Mouse (Mus musculus): ENCODE results near the gene Gdi2. TPM values are rescaled to one million over a fixed set of nuclear protein-coding genes. Genes with fewer than 3 reads are reported as not detected.

The Gdi2 gene
- total and polyA plus RNA-seq, 2 experiments from 2014 or later, result 300 to 376 TPM

DNA sequence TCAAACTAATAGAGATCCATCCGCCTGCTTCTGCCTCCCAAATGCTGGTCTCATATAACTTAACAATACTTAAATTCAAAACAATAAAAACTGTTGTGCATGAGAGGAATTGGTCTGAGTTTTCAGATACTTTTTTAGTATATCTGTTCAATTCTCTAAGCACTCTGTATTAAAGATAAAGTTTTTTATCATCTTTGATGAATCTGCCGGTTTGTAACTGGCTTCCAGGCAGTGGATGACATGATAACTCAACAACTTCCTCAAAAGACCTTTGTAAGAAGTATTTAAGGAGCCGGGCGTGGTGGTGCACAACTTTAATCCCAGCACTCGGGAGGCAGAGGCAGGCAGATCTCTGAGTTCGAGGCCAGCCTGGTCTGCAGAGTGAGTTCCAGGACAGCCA lies 58.4 kb downstream of the Gdi2 start:
- Histone ChIP-seq H3K4me3 (ENCODE audit: low read depth, low read length) (no peak overlapping the region), H3K9ac (no peak overlapping the region), H3K36me3 (ENCODE audit: insufficient read depth) (peaks cover 18% of the 10 kb centered on the region), H3K9me3 (ENCODE audit: low read length) (no peaks in the 10 kb centered on the region), H3K27ac (ENCODE audit: low read depth, low read length) (no peak overlapping the region), H3K27me3 (ENCODE audit: insufficient read depth, low read length) (no peaks in the 10 kb centered on the region), H3K4me2 (ENCODE audit: low read depth) (no peak overlapping the region), H3K4me1 (ENCODE audit: insufficient read depth) (no peaks in the 10 kb centered on the region)
- WGBS, result 96% methylated on average over 6 of the region's 6 CpGs
- DNase-seq (no peak), ATAC-seq (no peak)
- no peak for TF ChIP-seq CTCF (IDR thresholded peaks at IDR 0.05; ENCODE audit: low read depth)

DNA sequence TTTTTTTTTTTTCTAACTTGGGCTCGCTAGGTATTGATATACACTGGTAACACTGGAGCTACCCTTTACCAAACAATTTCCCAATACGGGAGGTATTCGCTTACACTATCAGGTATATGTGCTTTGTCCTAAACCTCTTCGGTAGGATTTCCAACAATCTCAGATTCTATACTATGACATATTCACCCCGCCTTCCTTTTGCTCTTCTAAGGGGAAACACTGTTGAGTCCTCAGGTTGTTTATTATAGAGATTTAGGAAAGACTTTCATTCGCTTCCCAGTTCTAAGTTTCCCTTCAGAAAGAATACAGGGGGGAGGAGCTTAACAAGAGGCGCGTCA lies 71.9 kb downstream of the Gdi2 start:
- DNase-seq, result no peak
- Histone ChIP-seq H3K4me2 (ENCODE audit: low read depth) (peak overlapping the region; percentile 63), H3K27me3 (ENCODE audit: insufficient read depth, low read length) (no peaks in the 10 kb centered on the region), H3K36me3 (ENCODE audit: insufficient read depth) (no peaks in the 10 kb centered on the region), H3K4me1 (ENCODE audit: insufficient read depth) (0 out of 2 replicates have a peak, but pooled peaks cover 3% of the 10 kb centered on the region), H3K27ac (ENCODE audit: low read depth, low read length) (no peak overlapping the region), H3K4me3 (ENCODE audit: low read depth, low read length) (peak overlapping the region; percentile 66), H3K9me3 (ENCODE audit: low read length) (no peaks in the 10 kb centered on the region), H3K9ac (peak overlapping the region; percentile 79)
- ATAC-seq, result no peak
- WGBS, result 21% methylated on average over 8 of the region's 8 CpGs
- TF ChIP-seq CTCF (IDR thresholded peaks at IDR 0.05; ENCODE audit: low read depth), result no peak

DNA sequence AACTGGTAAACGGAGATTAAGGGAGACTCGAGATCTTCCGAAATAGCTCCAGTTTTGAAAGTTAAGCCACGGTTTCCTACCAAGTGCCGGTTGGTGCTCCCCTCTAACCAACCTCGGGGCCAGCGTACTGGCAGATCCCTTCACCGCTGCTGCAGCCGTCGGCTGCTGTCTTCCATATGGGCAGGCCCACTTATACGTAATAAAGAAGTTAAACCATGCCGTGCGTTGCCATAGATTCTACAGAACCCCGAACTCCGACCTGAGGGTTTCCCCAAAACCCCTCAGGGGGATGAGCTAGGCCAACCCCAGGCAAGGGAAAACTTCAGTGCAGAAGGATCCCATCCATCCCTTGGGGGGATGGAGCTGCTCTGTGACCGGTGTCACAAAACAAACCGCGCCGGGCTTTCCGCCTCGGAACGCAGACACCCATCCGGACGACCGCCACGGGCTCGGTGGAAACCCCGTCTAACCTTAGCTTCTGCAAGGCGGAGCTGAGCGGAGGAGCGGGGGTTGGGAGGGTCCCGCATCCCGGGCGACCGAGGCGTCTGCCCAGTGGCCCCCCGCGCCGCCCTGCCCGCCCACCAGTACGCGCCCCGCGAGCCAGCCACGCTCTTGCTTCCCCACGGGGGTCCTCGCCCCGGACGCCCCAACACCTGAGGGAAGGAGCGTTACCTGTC lies 72.4 kb downstream of the Gdi2 start:
- Histone ChIP-seq H3K9me3 (ENCODE audit: low read length) (no peaks in the 10 kb centered on the region), H3K36me3 (ENCODE audit: insufficient read depth) (no peaks in the 10 kb centered on the region), H3K27ac (ENCODE audit: low read depth, low read length) (peak overlapping the region; percentile 90), H3K4me3 (ENCODE audit: low read depth, low read length) (peak overlapping the region; percentile 66), H3K4me1 (ENCODE audit: insufficient read depth) (0 out of 2 replicates have a peak, but pooled peaks cover 3% of the 10 kb centered on the region), H3K27me3 (ENCODE audit: insufficient read depth, low read length) (no peaks in the 10 kb centered on the region), H3K9ac (peak overlapping the region; percentile 79), H3K4me2 (ENCODE audit: low read depth) (peak overlapping the region; percentile 63)
- 0% methylated on average over 48 of the region's 50 CpGs for WGBS
- ATAC-seq (peak; percentile 19), DNase-seq (peak; percentile 45)
- no peak for TF ChIP-seq CTCF (IDR thresholded peaks at IDR 0.05; ENCODE audit: low read depth)

DNA sequence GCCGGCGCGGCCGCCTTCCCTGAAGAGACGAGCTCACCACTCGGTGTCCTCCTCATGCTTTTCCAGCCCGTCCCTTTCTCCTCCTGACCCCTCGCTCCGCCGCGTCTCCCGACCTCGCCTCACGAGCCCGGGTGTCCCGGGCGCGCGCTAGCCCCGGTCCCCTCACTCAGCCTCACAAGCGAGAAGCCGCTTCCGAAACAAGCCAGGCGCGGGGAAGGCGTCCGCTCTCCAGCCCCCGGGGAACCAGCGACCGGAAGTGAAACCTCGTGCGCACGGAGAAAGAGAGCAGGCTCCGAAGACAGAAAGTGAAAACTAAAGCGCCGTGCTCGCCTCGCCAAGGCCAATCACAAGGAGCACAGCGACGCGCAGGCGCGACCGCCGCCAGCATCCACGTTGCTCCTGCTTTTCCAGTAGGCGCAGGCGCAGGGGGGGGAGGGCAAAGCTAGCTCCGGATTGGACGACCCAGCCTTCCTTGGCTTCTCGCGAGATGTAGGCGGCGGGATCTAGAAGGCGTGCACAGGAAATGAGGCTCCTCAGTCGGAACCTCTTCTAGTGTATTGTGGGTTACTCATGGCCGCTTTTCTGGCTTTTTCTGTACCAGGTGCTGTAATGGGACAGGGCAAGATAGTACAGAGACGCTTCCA lies 73.1 kb downstream of the Gdi2 start, which contains the start of gene Fam208b:
Gene Fam208b, minus strand, starts transcription at position 314 of the 644 bp plus-strand sequence.
- WGBS, result under 1% methylated on average over 58 of the region's 58 CpGs
- ATAC-seq, result peak; percentile 99

More for the DNA sequence above, 73.1 kb downstream of the Gdi2 start, which contains the start of gene Fam208b:
- Histone ChIP-seq H3K9me3 (ENCODE audit: low read length) (no peaks in the 10 kb centered on the region), H3K9ac (peak within 1 kb of the TSS; percentile 79), H3K36me3 (ENCODE audit: insufficient read depth) (no peaks in the 10 kb centered on the region), H3K4me2 (ENCODE audit: low read depth) (peak within 1 kb of the TSS; percentile 63), H3K27me3 (ENCODE audit: insufficient read depth, low read length) (no peaks in the 10 kb centered on the region), H3K4me3 (ENCODE audit: low read depth, low read length) (peak within 1 kb of the TSS; percentile 66), H3K27ac (ENCODE audit: low read depth, low read length) (peak within 1 kb of the TSS; percentile 90), H3K4me1 (ENCODE audit: insufficient read depth) (0 out of 2 replicates have a peak, but pooled peaks cover 3% of the 10 kb centered on the region)
- no peak for TF ChIP-seq CTCF (IDR thresholded peaks at IDR 0.05; ENCODE audit: low read depth)
- DNase-seq, result peak; percentile 99

Other genes with a start within 250 kb of the Gdi2 start
- gene Fam208b, start 73.0 kb downstream of the Gdi2 start, total RNA-seq (2014; rRNA removed), result 45.6 and 54.2 TPM in 2 replicates
- 7.4 and 10.2 TPM in 2 replicates for gene Fam208b, start 73.0 kb downstream of the Gdi2 start, polyA plus RNA-seq (2015; fragmentation: Nextera tagmentation; extraction: Ambion mirVana)
- gene Asb13, start 96.0 kb downstream of the Gdi2 start, total RNA-seq (2014; rRNA removed), result 9.8 and 12.1 TPM in 2 replicates
- gene Asb13, start 96.0 kb downstream of the Gdi2 start, polyA plus RNA-seq (2015; fragmentation: Nextera tagmentation; extraction: Ambion mirVana), result 4.9 and 13.8 TPM in 2 replicates

All from forebrain, postnatal 0 days (tissue).